Mouse (Mus musculus): ENCODE measurements at regions not wholly inside any gene's neighbourhood (a gene's known extent, or its start where the extent isn't known, plus 50 kb on each side); places are given as distances from the start of the nearest gene placed in this dataset.
A peak's percentile ranks its signal among the peaks of the same experiment; 100 is the strongest.

- no peak overlapping the region for H3K4me3 ChIP-seq
- H3K27ac ChIP-seq, result no peak overlapping the region
- DNase-seq (ENCODE audit: extremely low spot score in 1 of 2, low spot score in 2 of 2), result no peak
- no peak for TF ChIP-seq CTCF (IDR thresholded peaks at IDR 0.05)
- intact Hi-C loops (cut with DNase I), result loop anchor here (5.0 kb wide), 1 partner anchor 64 kb away; no protein-coding TSS in a partner anchor
These were observed 163.2 kb upstream of the Fstl4 start for GRCm38 (mm10) chr11:52601196-52601595.

GRCm38 (mm10) chr11:52602061-52602561 lies 162.3 kb upstream of the Fstl4 start:
- intact Hi-C loops (cut with DNase I), result loop anchor here (1.0 to 5.0 kb wide), 2 partner anchors 46 to 65 kb away; no protein-coding TSS in a partner anchor

GRCm38 (mm10) chr11:52602796-52603195 lies 161.6 kb upstream of the Fstl4 start:
- no peak for DNase-seq (ENCODE audit: extremely low spot score in 1 of 2, low spot score in 2 of 2)
- H3K4me3 ChIP-seq, result no peak overlapping the region
- intact Hi-C loops (cut with DNase I), result loop anchor here (1.0 to 5.0 kb wide), 2 partner anchors 46 to 65 kb away; no protein-coding TSS in a partner anchor
- no peak for TF ChIP-seq CTCF (IDR thresholded peaks at IDR 0.05)
- no peak overlapping the region for H3K27ac ChIP-seq

More at GRCm38 (mm10) chr11:52602061-52602561, 162.3 kb upstream of the Fstl4 start:
- Histone ChIP-seq H3K4me3 (no peak overlapping the region), H3K27ac (no peak overlapping the region)
- peak; percentile 23 to 49 for DNase-seq (ENCODE audit: extremely low spot score in 1 of 2, low spot score in 2 of 2)
- no peak for TF ChIP-seq CTCF (IDR thresholded peaks at IDR 0.05)

GRCm38 (mm10) chr11:52610681-52611165 lies 153.7 kb upstream of the Fstl4 start:
- intact Hi-C loops (cut with DNase I), result no loop called here
- no peak for DNase-seq (ENCODE audit: extremely low spot score in 1 of 2, low spot score in 2 of 2)
- no peak overlapping the region for H3K27ac ChIP-seq
- H3K4me3 ChIP-seq, result no peak overlapping the region
- TF ChIP-seq CTCF (IDR thresholded peaks at IDR 0.05), result no peak

- Histone ChIP-seq H3K4me3 (no peak overlapping the region), H3K27ac (no peak overlapping the region)
- no peak for DNase-seq (ENCODE audit: extremely low spot score in 1 of 2, low spot score in 2 of 2)
- intact Hi-C loops (cut with DNase I), result no loop called here
- TF ChIP-seq CTCF (IDR thresholded peaks at IDR 0.05), result no peak
These were observed 148.8 kb upstream of the Fstl4 start for GRCm38 (mm10) chr11:52615622-52616021.

GRCm38 (mm10) chr11:52618646-52619045 lies 145.8 kb upstream of the Fstl4 start:
- H3K4me3 ChIP-seq, result no peak overlapping the region
- DNase-seq (ENCODE audit: extremely low spot score in 1 of 2, low spot score in 2 of 2), result no peak
- TF ChIP-seq CTCF (IDR thresholded peaks at IDR 0.05), result no peak
- intact Hi-C loops (cut with DNase I), result no loop called here
- H3K27ac ChIP-seq, result no peak overlapping the region

- intact Hi-C loops (cut with DNase I), result no loop called here
- TF ChIP-seq CTCF (IDR thresholded peaks at IDR 0.05), result no peak
- Histone ChIP-seq H3K27ac (no peak overlapping the region), H3K4me3 (no peak overlapping the region)
- no peak for DNase-seq (ENCODE audit: extremely low spot score in 1 of 2, low spot score in 2 of 2)
These were observed 141.6 kb upstream of the Fstl4 start for GRCm38 (mm10) chr11:52622861-52623260.

GRCm38 (mm10) chr11:52628875-52629274 lies 135.6 kb upstream of the Fstl4 start:
- no peak overlapping the region for H3K4me3 ChIP-seq
- intact Hi-C loops (cut with DNase I), result no loop called here
- no peak for DNase-seq (ENCODE audit: extremely low spot score in 1 of 2, low spot score in 2 of 2)
- no peak for TF ChIP-seq CTCF (IDR thresholded peaks at IDR 0.05)
- no peak overlapping the region for H3K27ac ChIP-seq

GRCm38 (mm10) chr11:52629776-52630175 lies 134.7 kb upstream of the Fstl4 start:
- no peak for DNase-seq (ENCODE audit: extremely low spot score in 1 of 2, low spot score in 2 of 2)
- peak; percentile 33 for TF ChIP-seq CTCF (IDR thresholded peaks at IDR 0.05)
- intact Hi-C loops (cut with DNase I), result no loop called here
- H3K27ac ChIP-seq, result no peak overlapping the region
- no peak overlapping the region for H3K4me3 ChIP-seq

- no peak for DNase-seq (ENCODE audit: extremely low spot score in 1 of 2, low spot score in 2 of 2)
- no peak; the same call in none of the 2 replicates for TF ChIP-seq CTCF (IDR thresholded peaks at IDR 0.05)
- no peak overlapping the region for H3K27ac ChIP-seq
- H3K4me3 ChIP-seq, result no peak overlapping the region
- intact Hi-C loops (cut with DNase I), result no loop called here
These were observed 132.9 kb upstream of the Fstl4 start for GRCm38 (mm10) chr11:52631579-52631978.

GRCm38 (mm10) chr11:52634189-52634588 lies 130.2 kb upstream of the Fstl4 start:
- no peak for DNase-seq (ENCODE audit: extremely low spot score in 1 of 2, low spot score in 2 of 2)
- intact Hi-C loops (cut with DNase I), result no loop called here
- no peak overlapping the region for H3K4me3 ChIP-seq
- TF ChIP-seq CTCF (IDR thresholded peaks at IDR 0.05), result no peak; the same call in 1 of the 2 replicates
- no peak overlapping the region for H3K27ac ChIP-seq

GRCm38 (mm10) chr11:52635716-52636389 lies 128.6 kb upstream of the Fstl4 start:
- no peak for TF ChIP-seq CTCF (IDR thresholded peaks at IDR 0.05)
- H3K27ac ChIP-seq, result no peak overlapping the region

GRCm38 (mm10) chr11:52638939-52639338 lies 125.5 kb upstream of the Fstl4 start:
- intact Hi-C loops (cut with DNase I), result no loop called here
- peak; percentile 38 for TF ChIP-seq CTCF (IDR thresholded peaks at IDR 0.05)
- no peak for DNase-seq (ENCODE audit: extremely low spot score in 1 of 2, low spot score in 2 of 2)
- no peak overlapping the region for H3K4me3 ChIP-seq
- no peak overlapping the region for H3K27ac ChIP-seq

More at GRCm38 (mm10) chr11:52635716-52636389, 128.6 kb upstream of the Fstl4 start:
- no peak overlapping the region for H3K4me3 ChIP-seq
- DNase-seq (ENCODE audit: extremely low spot score in 1 of 2, low spot score in 2 of 2), result no peak
- intact Hi-C loops (cut with DNase I), result no loop called here

All from left cerebral cortex, adult 2 months (tissue).